Mouse (Mus musculus) ES-E14 (cell line): ENCODE data around the gene Ttbk1.

Source experiments
- HCFC1 ChIP-seq: IDR thresholded peaks from 2 replicates; pipeline ENCODE4 v1.6.1; 2012; ENCODE audit warnings: low read length, inconsistent platforms, borderline replicate concordance; ENCODE audit not compliant: insufficient read depth
- MAFK ChIP-seq: IDR thresholded peaks from 2 replicates; pipeline ENCODE4 v1.6.1; 2014; ENCODE audit warnings: mild to moderate bottlenecking, low read depth, low read length, inconsistent platforms; ENCODE audit not compliant: insufficient read depth
- ZC3H11A ChIP-seq: IDR thresholded peaks from 2 replicates; pipeline ENCODE4 v1.6.1; 2012; ENCODE audit warnings: low read depth, mild to moderate bottlenecking, inconsistent platforms, low read length, borderline replicate concordance

GRCm38 (mm10) chr17:46394631-46395030 is 92.8 kb downstream of the Ttbk1 start:
- no peak for TF ChIP-seq ZC3H11A
- TF ChIP-seq HCFC1: no peak
- no peak for TF ChIP-seq MAFK
